Mouse (Mus musculus): Measurements from ENCODE around the gene Nfkbil1.

Gene Nfkbil1

GRCm38 (mm10) chr17:35198946-35199345 lies 36.6 kb downstream of the Nfkbil1 start:
- no peak for DNase-seq

DNA sequence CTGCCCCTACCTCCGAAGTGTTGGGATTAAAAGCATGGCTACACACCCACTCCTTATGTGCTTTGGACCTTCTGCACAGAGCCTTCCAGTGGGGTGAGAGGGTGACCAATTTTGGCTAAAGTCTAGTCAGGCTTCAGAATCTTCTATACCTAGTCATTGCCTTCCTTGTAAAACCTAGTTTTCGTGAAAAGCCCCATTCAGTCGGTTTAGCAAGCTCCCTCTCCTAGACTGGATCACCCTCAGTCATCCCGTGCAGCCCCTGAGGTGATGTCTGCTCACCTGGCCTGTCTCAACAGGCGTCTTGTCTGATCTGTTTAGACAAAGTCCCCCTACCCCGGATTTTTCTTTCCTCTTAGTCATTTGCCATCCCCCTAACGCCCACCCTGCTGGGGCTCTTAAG lies 37.6 kb downstream of the Nfkbil1 start:
- DNase-seq, result peak; percentile 16

DNA sequence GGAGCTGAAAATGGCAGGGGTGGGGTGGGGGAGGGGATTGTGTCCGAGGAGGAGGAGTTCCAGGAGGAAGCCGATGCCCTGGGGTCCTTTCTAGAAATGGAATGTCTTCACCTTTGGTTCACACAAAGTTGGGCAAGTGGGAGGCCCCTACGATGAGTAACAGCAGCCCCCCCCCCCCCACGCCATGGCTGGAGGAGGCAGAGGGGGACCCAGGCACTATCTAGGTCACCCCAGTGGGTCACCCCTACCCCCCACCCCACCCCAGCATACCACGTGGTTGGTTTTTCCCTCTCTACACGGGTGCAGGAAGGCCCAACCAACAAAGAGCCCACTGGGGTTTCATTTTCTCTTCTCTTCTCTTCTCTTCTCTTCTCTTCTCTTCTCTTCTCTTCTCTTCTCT lies 38.5 kb downstream of the Nfkbil1 start:
- DNase-seq, result peak; percentile 45

- peak; percentile 51 for DNase-seq
Observed at GRCm38 (mm10) chr17:35196321-35196641, 39.3 kb downstream of the Nfkbil1 start.

DNA sequence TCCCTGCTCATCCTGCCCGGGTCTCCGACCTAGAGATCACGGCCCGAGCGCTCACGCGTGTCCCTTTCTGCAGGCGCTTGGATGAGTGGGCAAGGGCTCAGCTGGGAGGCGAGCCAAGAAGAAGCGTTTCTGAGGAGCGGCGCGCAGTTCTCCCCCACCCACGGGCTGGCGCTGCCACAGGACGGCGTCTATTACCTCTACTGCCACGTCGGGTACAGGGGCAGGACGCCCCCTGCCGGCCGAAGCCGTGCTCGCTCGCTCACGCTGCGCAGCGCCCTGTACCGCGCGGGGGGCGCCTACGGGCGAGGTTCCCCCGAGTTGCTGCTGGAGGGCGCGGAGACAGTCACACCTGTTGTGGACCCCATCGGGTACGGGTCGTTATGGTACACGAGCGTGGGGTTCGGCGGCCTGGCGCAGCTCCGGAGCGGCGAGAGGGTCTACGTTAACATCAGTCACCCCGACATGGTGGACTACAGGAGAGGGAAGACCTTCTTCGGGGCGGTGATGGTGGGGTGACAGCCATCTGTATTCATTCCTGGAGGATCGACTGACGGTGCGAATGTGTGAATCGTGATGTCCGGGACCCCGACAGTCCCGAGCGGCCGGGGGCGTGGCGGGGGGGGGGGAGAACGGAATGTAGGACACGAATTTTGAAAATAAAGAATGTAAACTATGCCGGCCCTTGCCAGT lies 39.8 kb downstream of the Nfkbil1 start:
- peak; percentile 99 for DNase-seq

DNA sequence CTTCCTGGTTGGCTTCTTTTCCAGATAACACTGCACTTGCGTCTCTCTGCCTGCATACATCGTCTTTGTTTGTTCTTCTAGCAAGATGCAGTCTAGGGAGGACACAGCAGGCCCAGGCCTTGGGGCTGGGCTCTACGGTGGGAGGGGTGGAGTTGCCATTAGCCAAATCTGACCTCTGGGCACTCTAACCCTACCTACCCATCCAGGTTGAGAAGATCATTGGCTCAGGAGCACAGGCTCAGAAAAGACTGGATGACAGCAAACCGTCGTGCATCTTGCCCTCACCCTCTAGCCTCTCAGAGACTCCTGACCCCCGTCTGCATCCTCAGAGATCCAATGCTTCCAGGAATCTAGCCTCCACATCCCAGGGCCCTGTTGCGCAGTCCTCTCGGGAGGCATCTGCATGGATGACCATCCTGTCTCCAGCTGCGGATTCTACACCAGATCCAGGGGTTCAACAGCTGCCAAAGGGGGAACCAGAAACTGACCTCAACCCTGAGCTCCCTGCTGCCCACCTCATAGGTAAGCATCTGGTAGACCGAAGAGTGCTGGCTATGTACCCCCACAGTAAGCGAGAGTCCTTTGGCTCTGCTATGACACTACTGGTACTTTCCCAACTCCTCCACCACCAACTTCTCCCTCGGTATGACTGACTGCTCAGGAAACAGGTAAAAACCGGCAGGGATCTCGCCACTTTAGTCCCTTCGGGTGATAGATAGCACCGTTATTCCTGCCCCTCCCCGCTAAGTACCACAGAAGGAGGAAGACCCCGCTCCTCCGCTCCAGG lies 40.6 kb downstream of the Nfkbil1 start:
- peak; percentile 49 for DNase-seq

DNA sequence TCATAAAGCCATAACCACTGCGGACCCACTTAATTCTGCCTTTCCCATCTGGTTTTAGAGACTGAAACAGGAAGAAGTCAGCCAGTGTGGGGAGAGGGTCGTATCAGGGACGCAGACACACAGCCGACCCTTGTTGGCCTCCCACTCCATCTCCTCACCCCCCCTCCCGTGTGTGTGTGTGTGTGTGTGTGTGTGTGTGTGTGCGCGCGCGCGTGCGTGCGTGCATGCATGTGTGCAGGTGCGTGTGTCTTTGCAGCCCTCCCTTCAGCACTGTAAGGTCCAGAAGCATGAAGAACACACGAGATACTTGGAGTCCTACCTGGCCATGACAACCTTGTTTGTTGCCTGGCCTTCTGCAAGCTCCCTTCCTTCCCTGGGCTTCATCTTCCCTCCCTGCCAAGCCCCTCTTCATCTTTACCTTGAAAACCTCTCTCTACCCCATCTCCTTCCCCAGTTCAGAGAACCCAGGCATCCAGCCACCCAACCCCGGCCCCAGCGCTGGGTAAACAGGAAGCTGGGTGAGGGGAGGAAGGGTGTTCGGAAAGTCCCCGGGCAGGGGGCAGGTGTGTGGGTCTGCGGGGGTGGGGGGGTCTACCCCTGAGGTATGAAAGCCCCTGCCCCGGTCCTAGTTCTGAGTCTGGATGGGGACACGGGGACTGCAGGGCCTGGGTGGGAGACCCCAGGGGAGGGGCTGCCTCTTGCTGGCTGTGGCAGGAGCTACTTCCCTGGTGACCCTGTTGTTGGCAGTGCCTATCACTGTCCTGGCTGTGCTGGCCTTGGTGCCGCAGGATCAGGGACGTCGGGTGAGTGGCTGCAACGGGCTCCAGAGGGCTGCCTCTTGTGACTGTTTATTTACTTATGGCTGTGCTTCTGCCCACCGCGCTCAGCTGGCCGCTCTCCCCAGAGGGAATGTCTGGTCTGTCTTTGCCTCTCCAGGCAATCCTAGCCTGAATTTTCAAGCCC lies 41.4 kb downstream of the Nfkbil1 start, which contains the start of gene Ltb:
TSS of gene Ltb (plus strand) at position 559 of the 963 bp plus-strand sequence.
- DNase-seq, result peak; percentile 94

DNA sequence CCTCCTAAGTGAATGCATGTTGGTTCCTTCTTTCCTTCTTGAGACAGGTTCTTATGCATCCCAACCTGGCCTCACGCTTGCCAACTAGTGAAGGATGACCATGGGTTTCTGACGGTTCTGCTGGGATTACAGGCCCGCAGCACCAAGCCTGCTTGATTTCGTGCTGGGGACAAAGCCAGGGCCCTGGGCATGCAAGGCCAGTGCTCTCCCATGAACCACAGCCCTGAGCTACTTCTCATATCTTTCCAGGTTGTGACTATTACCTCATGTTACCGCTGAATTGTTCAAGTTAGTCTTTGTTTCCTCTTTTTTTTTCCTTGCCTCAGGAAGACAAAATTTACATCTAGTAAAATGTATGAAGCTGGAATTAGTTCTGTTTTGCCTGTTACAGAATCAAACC lies 42.7 kb downstream of the Nfkbil1 start:
- DNase-seq, result peak; percentile 18

- DNase-seq, result peak; percentile 20
Observed at GRCm38 (mm10) chr17:35191723-35192122, 43.9 kb downstream of the Nfkbil1 start.

DNA sequence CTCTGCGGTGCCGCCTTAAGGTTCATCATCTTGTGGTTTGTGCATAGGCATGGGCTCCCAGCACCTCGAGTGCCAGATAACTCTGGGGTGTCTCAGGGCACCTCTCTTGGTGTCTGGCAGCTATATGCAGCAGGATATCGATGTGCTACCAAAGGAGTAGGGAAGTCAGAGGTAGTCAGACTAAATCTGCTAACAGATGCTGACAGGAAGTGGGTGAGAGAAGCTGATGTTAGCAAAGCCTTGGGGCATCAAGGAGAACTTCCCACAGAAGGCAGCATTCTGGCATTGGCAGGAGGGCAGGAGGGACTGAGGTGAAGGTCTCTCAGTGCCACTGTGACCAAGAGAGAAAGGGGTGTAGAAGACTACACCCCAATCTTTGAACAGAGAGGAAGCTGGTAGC lies 45.5 kb downstream of the Nfkbil1 start:
- peak; percentile 69 for DNase-seq

- peak; percentile 33 for DNase-seq
Observed at GRCm38 (mm10) chr17:35189186-35189585, 46.4 kb downstream of the Nfkbil1 start.

DNA sequence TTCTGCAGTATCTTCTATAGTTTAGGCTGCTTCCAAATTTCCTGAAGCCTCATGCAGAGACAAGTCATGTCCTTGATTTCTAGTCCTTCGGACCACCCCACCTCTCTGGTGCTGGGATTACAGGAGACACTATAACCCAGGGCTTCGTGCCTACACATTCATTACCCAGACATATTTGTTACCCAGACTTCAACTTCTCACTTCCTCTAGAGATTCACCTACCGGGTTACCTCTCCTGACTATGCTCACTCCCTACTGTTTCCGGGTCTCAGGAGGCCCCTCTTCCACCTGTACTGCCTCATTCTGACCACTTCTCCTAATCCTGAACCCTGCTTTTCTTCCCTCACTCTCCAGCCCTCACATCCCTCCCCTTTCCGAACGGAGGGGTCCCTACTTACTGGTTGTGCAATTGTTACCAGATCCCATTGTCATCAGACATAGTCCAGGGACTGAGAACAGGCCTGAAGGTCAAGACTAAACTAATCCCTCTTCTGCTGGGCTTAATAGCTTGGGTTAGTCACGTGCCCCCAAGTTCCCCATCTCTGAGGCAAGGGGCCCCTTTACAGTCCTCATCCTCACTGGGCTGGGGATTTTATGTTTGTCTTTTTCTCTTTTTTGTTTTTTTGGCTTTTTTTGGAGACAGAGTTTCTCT lies 47.5 kb downstream of the Nfkbil1 start, which contains the start of gene Lst1:
TSS of gene Lst1 (minus strand) at position 481 of the 652 bp plus-strand sequence.
- peak; percentile 25 for DNase-seq

- DNase-seq, result no peak
Observed at GRCm38 (mm10) chr17:35187345-35187744, 48.2 kb downstream of the Nfkbil1 start.

- DNase-seq, result peak; percentile 80
Observed at GRCm38 (mm10) chr17:35186681-35187080, 48.9 kb downstream of the Nfkbil1 start.

DNA sequence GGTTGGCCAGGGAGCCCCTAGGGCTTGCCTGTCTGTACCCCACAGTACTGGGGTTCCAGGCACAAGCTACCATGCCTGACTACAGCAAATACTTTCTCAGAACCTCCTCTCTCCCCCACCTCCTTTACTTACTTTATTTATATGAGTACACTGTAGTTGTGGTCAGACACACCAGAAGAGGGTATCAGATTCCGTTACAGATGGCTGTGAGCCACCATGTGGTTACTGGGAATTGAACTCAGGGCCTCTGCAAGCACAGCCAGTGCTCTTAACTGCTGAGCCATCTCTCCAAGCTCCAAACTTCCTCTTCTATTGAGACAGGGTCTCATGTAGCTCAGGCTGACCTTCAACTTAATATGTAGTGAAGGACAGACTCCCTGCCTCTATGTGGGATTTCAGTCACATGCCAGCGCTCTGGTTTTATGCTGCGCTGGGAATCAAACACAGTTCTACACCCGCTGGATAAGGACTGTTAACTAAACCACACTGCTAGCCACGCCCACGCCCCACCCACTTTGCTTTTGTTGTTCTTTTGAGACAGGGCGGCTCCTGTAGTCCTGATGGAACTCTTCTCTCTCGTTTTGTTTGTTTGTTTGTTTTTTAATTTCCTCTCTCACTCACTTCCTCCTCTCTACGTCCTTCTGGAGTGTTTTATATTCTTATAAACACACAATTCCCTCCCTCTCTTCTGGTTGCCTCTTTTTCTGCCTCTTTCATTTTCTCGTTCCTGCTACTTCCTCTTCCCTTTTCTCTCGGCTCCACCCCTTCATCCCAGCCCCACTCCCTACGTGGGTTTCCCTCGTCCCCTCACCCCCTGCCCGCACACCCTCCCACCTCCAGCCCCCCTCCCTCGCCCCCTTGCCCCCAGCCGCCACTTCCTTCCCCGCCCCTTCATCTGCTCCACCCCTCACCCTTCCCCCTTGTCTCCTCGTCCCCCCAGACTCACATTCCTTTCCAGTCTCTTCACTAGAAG lies 49.7 kb downstream of the Nfkbil1 start:
- DNase-seq, result peak; percentile 93

DNA sequence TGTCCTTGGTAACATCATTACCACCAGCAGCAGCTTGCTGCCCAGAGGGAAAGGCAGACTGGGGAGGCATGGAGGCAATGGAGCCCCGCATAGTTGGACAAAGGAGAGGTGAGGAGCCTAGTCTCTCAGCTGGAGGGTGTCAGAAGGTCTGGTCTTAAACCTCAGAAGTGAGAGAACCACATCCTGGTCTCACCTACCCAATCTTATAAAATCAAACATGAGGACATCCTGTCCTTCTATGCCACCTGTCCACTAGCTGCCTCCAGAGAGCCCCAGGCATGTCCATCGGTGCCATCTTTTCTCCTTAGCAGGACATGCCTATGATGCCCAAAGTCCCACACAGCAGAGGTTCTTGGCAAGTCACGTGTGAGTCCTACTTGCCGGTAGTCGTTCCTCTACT lies 55.5 kb downstream of the Nfkbil1 start:
- DNase-seq, result no peak

GRCm38 (mm10) chr17:35178528-35178927 lies 57.1 kb downstream of the Nfkbil1 start:
- peak; percentile 88 for DNase-seq

DNA sequence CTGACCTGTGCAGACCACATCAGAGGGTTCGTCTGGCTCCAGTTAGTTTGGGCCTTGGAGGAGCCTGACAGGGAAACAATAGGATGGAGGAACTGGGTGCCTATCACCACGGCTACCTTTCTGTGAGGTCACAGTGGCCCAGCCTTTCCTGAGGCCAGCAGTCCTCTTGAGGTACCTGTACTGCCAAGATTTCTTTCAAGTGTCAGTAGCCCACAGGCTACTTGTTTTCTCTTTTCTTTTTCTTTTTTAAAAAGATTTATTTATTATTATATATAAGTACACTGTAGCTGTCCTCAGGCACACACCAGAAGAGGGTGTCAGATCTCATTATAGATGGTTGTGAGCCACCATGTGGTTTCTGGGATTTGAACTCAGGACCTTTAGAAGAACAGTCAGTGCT lies 59.6 kb downstream of the Nfkbil1 start, which contains the start of gene Aif1:
TSS of gene Aif1 (minus strand) at position 101 of the 400 bp plus-strand sequence.
- no peak for DNase-seq

DNA sequence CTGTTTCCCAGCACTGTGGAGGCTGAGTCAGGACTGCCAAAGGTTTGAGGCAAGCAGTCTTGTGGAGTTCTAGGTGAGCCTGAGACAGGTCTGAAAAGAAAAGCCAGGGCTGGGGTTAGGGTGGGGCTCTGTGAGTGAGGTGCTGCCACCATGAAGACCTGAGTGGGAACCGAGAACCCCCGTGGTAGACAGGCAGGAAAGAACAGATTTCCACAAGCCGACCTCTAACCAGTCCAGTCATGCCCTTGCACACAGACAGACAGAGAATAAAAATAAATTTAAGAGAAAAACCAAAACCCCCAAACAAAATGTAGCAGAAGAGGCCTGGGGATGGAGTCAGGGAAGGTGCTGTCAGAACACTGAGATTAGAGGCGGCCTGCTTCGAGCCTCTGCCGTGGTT lies 60.2 kb downstream of the Nfkbil1 start:
- DNase-seq, result no peak

- DNase-seq, result no peak
Observed at GRCm38 (mm10) chr17:35174201-35174977, 61.2 kb downstream of the Nfkbil1 start.

All from thymus, postnatal 14 days (tissue).